Mouse (Mus musculus) bone marrow macrophage, adult 2 months (primary cell): ENCODE measurements around the gene Elmo1. TPM values are rescaled to one million over a fixed set of nuclear protein-coding genes. Genes with fewer than 3 reads are reported as not detected.

Source experiments
- H3K27ac ChIP-seq: 2 replicates; pipeline ENCODE4 v1.5.1; 2012; ENCODE audit warnings: low read depth, low read length; ENCODE audit not compliant: insufficient read depth
- H3K4me1 ChIP-seq: 2 replicates; pipeline ENCODE4 v1.6.1; 2012; ENCODE audit warnings: low read length; ENCODE audit not compliant: control insufficient read depth, insufficient read depth
- H3K4me3 ChIP-seq: 2 replicates; pipeline ENCODE4 v1.5.1; 2012; ENCODE audit warnings: mild to moderate bottlenecking, low read length, moderate library complexity; ENCODE audit not compliant: insufficient read depth
- CTCF ChIP-seq: IDR thresholded peaks from 2 replicates; pipeline ENCODE4 v1.5.1; 2012; ENCODE audit warnings: low read depth, mild to moderate bottlenecking, low read length, moderate library complexity
- POLR2A ChIP-seq: IDR thresholded peaks from 2 replicates; pipeline ENCODE4 v1.6.1; 2012; ENCODE audit warnings: mild to moderate bottlenecking, low read depth, low read length, borderline replicate concordance
- polyA plus RNA-seq: library from polyadenylated mRNA; stranded (reverse); fragments of >200 nt; gene quantifications from 2 replicates; pipeline ENCODE4 v1.2.4, GENCODE M21; 2012; ENCODE audit not compliant: missing spikeins, insufficient read depth, insufficient read length

The Elmo1 gene
- polyA plus RNA-seq, 1 experiment = 60.9 TPM

DNA sequence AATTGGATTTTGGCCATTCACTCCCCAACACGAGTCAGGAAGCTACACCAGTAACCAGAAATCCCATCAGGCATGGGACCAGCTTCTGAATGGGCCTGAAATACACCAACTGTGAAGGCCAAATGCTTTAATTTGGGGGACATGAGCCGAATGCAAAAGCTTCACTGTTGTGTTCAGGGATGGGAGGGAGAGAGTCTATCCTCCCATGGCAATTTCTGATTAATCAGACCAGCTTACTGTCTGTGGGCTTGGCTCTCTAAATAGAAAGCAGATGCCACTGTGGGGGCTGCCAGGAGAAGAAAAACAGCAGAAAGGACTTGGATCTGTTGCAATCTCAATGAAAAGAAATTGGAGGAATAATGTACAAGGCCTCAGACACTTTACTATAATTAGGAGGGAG lies 545.2 kb downstream of the Elmo1 start:
- H3K4me1 ChIP-seq = no peaks in the 10 kb centered on the region; the same call in 1 of the 2 replicates
- no peak for TF ChIP-seq CTCF
- no peak for TF ChIP-seq POLR2A
- no peak overlapping the region for H3K4me3 ChIP-seq
- no peak overlapping the region for H3K27ac ChIP-seq
